Mouse (Mus musculus) layer of hippocampus, adult 8-10 months (tissue): ENCODE data around the gene Mob3b. TPM values are rescaled to one million over a fixed set of nuclear protein-coding genes. Genes with fewer than 3 reads are reported as not detected.

Experiments used
- DNase-seq, 2 experiments: peaks; one replicate each; pipeline ENCODE4 v3.0.0; 2022; ENCODE audit warnings: low spot score in 2 of 2
- total RNA-seq, 4 experiments: library from RNA; stranded (reverse); gene quantifications; 2 replicates each; pipeline ENCODE4 v1.2.4; 2022

The Mob3b gene
- 1 to 10 TPM; 5.6 to 7.2 (median 6.3) TPM for total RNA-seq

DNA sequence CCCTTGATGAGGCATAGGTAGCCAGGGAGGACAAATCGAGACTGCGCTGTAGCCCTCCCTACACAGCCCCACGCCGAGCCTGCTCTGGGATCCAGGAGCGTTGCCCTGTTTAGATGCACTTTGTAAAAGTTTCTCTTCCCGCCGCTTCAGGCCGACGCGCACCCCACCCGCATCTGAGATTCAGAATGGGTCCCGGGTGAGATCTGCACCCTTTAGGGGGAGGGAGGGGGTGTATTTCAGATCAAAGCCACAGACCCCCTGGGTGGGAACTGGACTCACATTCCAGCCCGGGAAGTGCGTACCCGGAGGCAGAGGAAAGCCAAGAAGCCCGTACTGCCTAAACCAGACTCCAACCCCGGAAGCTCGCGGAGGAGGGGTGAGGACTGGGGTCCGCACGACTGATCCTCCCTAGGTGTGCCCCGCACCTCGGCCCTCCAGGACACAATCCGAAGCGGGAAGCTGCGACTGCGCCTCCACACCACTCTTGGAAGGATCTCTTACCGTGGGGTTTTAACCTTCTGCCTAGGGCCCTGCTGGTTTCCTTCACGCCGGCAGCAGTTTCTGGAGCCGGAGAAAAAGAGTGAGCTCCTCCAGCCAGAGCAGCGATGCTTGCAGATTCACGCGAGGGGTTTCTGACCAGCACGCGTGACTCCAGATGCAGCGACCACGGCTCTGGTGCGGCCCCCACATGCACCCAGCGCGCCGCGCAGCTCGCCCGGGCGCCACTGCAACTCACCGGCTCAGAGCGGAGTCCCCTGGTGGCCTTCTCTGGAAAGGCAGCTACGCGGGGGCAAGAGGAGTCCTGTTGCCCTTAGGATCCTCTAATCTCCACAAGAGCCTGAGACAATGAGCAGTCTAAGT lies at the start of gene Mob3b:
Gene Mob3b, minus strand, starts transcription at position 734 of the 861 bp plus-strand sequence.
- peak; percentile 42 to 78 for DNase-seq

- DNase-seq: no peak
These were observed 47.4 kb upstream of the Mob3b start for GRCm38 (mm10) chr4:35204659-35205058.

DNA sequence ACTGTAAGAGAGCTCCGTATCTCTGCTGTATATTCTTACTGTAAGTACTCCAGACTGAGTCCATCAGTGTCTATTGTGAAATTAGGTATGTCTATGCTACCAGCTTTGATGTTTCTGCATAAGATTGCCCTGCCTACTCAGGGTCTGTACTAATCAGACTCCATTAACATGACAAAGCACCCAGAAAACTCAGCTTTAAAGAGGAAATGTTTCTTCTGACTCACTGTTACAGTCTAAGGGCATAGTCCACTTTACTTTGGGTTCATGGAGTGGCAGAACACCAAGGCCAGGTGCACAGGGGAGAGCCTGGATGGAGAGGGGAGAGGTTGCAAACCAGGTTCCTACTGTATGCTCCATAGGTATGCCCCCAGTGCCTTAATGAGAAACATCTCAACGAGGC lies 46.4 kb upstream of the Mob3b start:
- DNase-seq: no peak

DNA sequence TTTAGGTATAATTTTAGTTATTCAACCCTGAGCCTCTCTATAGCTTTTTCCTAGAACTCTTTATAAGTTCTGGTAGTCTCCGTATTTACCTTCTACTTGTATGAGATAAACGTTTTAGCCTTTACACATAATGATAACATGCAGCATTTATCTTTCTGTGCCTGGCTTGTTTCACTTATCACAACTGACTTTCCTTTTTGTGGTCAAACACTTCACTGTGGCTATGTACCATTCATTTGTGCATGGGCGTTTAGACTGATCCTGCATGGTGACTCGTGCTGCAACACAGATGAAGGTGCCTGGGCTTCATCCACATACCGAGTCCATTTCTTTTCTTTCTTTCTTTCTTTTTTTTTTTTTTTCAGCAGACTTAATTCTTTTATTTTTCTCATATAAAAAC lies 44.4 kb upstream of the Mob3b start:
- DNase-seq: no peak

- no peak for DNase-seq
These were observed 35.4 kb upstream of the Mob3b start for GRCm38 (mm10) chr4:35192725-35193124.

DNA sequence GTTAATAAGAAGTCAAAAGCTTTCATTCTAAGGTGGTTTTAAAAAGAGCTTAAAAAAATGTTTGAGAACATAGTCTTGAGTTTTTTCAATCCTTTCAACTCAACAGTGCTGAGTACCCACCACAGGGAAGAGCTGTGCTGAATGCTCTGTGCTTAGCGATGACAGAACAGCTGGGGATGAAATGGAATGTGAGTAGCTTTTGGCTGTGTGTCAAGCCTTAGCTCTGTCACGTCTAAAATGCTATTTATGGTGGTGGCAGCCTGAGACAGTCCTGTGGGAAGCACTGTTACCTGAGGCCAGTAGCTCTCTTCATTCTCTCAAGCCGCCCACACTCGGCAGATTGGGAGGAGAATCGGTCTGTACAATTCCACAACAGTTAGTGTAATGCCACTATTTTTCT lies 32.5 kb upstream of the Mob3b start:
- DNase-seq: no peak

GRCm38 (mm10) chr4:35187617-35188326 lies 30.5 kb upstream of the Mob3b start:
- DNase-seq: no peak

DNA sequence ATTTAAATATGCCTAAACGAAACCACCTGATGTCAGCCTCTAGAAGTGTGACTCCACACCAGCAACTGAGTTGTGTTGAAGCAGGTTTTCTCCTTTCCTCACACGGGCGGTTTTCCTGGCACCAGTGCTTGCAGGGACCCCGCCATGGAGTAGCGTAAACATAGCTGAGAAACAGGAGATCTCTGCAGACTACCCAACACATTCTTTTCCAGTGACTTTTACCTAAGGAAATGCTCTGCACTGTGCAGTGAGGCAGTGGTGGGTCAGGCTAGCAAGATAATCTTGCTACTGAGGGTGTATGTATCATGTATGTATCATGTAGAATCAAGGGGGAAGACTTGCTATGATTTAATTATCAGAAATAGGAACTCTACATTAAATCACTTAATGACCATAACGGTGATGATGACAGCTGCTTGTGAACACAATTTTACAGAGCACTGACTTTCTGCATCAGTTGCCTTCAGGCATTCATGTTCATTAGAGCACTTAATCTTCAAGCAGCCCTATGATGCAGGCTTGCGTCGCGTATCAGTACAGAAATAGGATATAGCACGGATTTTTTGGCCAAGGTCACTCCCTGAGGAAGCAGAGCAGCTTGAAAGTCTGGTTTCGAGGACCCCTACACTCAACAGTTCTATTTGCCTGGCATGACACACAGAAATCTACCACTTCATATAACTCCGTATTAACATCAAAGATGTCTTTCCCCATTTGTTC lies 20.8 kb upstream of the Mob3b start:
- no peak for DNase-seq

DNA sequence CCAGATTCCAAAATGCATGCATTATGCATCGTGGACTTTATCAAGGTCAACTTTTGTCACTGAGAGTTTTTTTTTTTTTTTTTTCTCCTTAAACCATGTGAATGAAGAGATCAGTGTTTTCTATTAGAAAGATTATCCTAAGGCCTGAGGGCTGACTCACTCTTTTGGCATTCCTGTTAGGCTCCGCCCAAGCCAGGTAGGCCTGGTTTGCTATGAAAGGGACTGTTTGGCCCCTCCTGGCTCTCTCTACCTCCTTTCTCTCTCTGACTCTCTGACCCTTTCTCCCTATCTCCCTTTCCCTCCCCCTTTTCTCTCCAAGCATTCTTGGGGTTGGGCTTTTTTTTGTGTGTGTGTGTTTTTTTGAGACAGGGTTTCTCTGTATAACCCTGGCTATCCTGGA lies 18.3 kb upstream of the Mob3b start:
- no peak for DNase-seq

GRCm38 (mm10) chr4:35173551-35173950 lies 16.3 kb upstream of the Mob3b start:
- DNase-seq: no peak

DNA sequence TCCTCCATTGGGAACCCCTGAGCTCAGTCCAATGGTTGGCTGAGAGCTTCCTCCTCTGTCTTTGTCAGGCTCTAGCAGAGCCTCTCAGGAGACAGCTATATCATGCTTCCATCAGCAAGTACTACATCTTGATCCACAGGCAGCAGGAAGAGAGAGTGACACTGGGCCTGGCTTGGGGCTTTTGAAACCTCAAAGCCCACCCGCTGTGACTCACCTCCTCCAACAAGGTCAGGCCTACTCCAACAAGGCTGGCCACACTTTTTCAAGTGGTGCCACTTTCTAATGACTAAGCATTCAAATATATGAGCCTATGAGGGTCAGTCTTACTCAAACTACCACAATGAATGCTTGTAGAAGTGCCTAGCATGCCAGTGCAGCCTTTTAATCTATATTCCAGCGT lies 15.2 kb upstream of the Mob3b start:
- DNase-seq: no peak

- no peak for DNase-seq
These were observed 12.4 kb upstream of the Mob3b start for GRCm38 (mm10) chr4:35169571-35170125.

DNA sequence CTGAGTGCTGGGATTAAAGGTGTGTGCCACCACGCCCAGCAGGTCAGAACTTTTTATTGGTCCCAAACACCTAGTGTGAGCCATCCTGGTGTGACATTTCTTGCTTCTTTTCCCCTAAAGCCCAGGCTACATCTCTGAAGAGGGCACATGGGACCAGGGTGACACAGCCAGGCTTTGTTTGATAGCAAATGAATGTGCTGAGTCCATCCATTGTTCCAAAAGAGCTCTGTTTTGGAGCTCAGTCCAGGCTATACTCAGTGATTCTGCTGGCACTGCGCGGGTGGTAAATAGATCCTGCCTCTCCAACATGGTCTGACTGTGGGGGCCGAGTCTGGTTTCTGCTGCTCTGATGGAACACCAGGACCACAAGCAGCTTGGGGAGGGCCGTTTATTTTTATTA lies 10.6 kb upstream of the Mob3b start:
- no peak for DNase-seq

GRCm38 (mm10) chr4:35165947-35166346 lies 8.7 kb upstream of the Mob3b start:
- no peak for DNase-seq

DNA sequence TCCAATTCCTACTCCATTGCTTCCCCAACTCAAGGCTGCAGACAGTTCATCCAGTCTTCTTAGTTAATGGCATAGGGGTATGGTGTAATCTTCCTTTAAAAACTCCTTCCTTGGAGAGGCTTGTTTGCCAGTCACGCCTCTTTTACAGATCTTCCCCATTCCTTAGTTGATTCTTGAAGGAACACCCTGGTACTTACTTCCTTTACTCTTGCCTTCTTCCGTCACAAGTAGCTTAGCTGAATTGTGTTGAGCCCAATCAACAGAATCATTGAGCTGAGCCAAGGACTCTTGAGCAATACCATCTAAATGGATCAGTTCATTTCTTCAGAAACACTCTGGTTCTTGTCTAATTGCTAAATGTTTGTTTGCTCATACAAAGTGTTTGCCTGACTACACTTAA lies 8.0 kb upstream of the Mob3b start:
- no peak for DNase-seq

- DNase-seq: no peak
These were observed 531 bp upstream of the Mob3b start for GRCm38 (mm10) chr4:35157815-35158214.

DNA sequence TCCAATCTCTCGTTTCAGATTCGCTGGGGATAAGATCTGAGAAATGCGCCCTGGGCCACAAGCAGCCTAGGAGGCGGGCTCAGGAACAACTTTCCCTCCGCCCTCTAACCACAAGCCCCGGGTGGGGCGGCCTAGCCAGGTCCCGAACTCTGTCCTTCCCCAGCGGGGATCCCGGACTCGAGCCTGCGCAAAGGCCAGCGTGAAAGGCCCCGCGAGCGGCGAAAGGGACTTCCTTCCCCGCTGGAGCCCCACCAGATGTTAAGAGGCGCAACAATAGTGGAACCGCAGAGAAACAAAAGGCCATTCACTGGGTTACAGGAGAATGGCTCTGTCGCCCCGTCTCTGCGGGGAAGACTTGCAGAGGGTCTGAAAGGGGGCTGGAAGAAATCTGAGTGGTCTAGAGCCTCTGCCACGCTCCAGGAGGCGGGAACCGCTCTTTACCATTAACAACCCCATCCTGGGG lies 1.1 kb downstream of the Mob3b start:
- no peak for DNase-seq

- no peak for DNase-seq
These were observed 2.0 kb downstream of the Mob3b start for GRCm38 (mm10) chr4:35155132-35155922.

DNA sequence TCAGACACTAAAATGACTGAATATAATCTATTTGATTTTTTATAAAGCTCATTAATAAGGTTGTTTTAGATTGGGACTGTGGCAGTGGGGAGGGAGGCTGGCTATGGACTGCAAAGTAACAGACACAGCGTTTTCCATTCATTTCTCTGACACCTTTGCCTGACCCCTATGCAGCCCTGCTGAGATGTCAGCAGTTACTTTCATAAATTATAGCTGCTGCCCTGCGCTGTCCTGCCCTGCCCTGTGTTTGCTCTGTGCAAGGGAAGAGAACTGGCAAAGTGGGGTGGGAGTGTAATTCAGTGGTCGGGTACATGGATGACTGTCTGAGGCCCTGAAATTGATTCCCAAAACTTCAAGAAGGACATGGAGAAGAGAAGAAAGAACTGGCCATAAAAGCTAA lies 3.2 kb downstream of the Mob3b start:
- DNase-seq: no peak

- DNase-seq: no peak
These were observed 5.5 kb downstream of the Mob3b start, which contains the start of gene Ifnk for GRCm38 (mm10) chr4:35151756-35152155. Gene Ifnk, plus strand, starts transcription at chr4:35152056.

DNA sequence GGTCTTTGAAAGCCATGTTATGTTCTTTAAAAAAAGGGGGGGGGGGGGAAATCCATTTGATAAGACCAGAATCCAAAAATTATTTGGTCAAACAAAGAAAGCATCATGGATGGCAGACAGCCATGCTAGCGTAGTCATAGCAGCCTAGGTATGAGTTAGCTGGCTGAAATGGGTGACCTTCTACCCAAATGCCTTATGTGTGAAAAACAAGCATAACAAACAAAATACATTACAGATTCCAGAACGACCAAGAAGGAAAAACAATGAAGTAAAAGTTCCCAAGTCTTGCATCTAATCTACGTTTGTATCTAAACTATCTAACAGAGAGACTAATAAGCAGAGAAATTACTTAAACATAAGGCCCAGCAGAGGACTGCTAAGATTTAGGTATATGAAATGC lies 6.6 kb downstream of the Mob3b start:
- no peak for DNase-seq
